Mouse (Mus musculus) lung, adult 18-20 months (tissue): ENCODE results near the gene Pcdh15.

Experiments used
- DNase-seq, 2 experiments: peaks; one replicate each; pipeline ENCODE4 v3.0.0; 2022; ENCODE audit warnings: mixed read lengths in 2 of 2

Pcdh15 gene

DNA sequence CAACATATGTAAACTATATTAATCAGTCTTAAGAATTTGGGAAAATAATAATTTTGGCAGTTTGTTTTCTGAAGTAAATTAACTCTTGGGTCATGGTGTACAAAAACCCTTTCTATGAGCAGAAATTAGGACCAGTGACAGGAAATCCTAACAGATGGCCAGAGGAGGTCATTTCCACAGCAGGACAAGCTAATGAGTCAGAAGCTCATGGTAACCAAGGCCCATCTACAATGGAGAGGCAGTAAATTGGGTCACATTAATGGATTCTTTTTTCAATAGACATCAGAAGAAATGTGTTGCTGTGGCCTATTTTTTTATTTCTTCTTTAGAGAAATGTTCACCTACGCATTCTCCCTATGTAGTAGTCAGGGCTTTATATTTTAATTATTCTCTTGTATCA is 923.9 kb downstream of the Pcdh15 start:
- DNase-seq: no peak

GRCm38 (mm10) chr10:74053059-74053458 is 953.9 kb downstream of the Pcdh15 start:
- no peak for DNase-seq

- no peak for DNase-seq
These were observed 987.5 kb downstream of the Pcdh15 start for GRCm38 (mm10) chr10:74086653-74087052.

DNA sequence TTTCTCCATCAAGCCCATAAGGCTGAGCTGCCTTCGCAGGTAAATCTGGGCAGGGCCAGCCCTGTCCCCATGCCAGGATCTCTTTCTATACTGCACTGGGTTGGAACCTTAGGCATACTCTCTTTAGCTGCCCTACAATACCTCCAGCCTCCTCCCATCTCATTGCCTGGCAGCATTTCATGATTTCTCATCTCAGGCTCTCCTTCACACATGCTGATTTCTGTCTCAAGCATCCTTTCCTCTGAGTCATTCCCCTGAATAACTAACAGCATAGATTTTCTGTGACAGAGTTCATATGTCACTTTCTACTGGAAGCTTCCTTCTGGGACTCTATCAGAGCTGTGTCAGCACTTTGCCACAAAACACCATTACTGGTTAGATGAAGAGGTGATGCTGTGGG is 999.2 kb downstream of the Pcdh15 start:
- no peak for DNase-seq

DNA sequence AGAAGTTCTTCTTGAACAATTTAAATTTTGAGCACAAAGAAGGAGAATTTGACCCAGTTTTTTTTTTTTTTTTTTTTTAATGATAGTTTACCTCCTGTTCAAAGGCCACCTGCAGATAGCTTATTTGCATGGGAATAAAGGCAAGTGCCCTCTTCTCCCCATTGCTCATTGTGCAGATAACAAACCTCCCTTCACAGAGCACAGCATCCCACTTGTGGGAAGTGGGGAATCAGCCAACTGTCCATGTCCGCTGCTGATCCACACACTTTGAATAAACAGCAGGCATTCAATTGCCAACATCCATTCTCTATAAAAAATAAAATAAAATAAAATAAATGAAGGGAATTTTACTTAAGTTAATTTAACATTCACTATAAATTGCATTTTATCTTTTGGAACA is 1015.0 kb downstream of the Pcdh15 start:
- DNase-seq: no peak

DNA sequence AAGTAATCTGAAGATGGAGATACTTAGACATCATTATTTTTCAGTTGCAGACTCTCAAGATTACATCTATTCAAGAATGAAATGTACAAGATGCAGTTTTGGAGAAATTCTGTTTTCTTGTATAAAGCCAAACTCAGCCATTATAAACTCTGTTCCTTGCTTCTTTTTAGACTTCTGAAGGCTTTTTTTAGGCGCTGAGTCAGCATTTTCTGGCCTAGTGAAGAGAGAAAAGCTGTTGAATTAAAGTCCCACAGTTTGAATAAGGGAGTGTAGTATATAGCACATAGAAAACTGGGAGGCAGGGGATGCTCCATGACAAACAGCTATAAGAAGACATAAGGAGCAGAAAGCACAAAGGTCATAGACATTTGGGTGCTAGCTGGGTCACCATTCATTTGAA is 1017.7 kb downstream of the Pcdh15 start:
- no peak for DNase-seq

DNA sequence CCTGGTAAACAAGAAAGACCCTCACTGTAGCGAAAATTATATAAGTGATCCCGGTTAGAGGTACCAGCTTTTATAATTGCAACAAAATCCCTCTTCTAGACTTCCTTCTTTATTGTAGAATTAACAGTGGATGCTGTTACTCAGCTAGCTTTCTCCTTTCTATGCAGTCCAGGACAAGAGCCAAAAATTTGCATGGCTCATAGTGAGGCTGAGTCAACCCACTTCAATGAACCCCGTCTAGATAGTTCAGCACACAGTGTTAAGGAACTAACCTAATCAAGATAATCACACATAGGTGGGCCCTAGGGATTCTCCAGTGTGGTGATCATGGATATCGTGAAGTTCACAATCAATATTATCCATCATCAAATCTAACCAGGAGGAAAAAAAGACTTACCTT is 1024.3 kb downstream of the Pcdh15 start:
- no peak for DNase-seq

DNA sequence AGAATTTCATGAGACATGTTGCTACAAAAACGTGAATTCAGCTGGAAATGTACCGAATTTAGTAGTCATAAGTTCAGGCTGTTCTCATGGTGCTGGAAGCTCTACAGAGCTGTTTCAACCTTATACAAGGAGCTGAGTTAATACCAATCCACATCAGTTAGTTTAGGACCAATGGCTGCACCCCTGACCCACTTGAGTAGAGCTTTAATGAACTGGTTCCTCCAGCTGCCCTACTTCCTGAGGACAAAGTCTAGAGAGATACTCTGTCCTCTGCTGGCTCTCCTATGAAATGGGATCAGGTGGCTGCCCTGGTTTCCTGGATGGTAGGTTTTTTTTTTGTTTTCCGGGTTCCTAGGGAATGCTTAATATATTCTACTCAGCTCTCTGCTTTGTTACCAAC is 1030.0 kb downstream of the Pcdh15 start:
- DNase-seq: no peak

- no peak for DNase-seq
These were observed 1030.5 kb downstream of the Pcdh15 start for GRCm38 (mm10) chr10:74129665-74130064.

DNA sequence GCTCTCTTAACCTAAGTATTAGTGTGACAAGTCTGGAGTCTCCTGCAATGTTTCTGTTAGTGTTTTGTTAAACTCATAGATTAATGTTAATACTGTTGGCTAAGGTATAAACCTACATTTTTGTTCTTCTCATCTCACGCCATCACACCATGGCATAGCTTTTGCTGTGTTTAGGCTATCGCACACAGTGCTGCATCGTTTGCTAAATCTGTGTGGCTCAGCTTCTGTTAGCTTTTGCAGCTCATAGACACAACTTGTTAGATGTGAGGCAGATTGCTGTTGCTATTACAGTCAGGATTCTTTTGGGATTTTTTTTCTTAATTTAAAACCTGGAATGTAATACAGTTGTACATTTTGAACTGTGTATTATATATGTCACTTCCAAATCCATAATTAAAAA is 1031.7 kb downstream of the Pcdh15 start:
- DNase-seq: no peak

DNA sequence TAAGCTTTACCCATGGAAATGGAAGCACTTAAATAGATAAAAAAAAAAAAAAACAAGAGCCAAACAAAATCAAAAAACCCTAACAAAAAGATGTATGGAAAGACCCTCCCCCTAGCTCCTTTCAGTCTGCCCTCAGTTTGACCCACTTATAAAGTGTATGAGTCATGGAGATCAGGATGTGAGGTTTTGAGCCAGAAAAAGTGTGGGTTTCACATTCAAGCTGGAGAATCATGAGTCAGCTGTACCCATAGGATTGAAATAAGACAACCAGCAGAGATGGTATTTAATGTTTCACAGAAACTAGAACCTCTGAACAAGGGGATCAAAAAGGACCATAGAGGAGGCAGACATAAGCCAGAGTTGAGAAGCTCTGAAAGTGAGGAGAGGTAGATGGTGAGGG is 1048.8 kb downstream of the Pcdh15 start:
- no peak for DNase-seq

DNA sequence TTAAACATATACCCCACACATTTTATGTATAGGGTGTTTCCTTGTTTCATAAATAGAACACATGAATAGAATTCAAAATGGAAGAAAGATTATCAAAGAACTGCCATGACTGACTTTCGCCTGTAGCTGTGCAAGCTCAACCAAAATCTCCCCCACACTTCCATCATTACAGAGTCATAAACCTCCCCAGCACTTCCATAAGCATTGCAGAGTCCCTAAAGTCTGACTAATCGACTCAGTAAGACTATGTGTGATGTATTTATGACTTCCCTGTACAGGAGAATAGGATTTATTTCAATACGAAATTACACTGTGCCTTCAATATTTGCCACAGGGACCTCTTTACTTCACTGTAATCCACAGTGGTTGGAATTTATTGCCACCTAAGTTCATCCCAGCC is 1082.8 kb downstream of the Pcdh15 start:
- no peak for DNase-seq

GRCm38 (mm10) chr10:74203650-74204049 is 1104.5 kb downstream of the Pcdh15 start:
- DNase-seq: no peak

GRCm38 (mm10) chr10:74217268-74217667 is 1118.1 kb downstream of the Pcdh15 start:
- no peak for DNase-seq

DNA sequence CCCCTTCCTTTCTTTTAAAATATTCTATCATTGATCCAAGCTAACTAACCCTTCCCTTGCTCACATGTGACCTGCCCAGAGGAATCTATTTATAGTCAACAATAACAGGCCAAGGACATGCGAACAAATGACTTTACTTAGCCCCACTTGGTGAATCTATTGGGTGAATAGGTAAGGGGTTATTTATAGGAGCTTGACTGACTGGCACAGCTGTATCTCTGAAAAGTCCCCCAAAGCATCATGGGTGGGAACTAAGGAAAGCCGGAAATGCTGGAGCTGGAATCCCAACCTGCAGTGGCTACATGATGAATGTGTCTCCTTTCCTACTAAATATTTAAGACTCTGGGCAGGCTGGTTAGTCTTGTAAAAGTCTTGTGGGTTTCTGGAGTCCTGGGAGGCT is 1121.3 kb downstream of the Pcdh15 start:
- DNase-seq: no peak

DNA sequence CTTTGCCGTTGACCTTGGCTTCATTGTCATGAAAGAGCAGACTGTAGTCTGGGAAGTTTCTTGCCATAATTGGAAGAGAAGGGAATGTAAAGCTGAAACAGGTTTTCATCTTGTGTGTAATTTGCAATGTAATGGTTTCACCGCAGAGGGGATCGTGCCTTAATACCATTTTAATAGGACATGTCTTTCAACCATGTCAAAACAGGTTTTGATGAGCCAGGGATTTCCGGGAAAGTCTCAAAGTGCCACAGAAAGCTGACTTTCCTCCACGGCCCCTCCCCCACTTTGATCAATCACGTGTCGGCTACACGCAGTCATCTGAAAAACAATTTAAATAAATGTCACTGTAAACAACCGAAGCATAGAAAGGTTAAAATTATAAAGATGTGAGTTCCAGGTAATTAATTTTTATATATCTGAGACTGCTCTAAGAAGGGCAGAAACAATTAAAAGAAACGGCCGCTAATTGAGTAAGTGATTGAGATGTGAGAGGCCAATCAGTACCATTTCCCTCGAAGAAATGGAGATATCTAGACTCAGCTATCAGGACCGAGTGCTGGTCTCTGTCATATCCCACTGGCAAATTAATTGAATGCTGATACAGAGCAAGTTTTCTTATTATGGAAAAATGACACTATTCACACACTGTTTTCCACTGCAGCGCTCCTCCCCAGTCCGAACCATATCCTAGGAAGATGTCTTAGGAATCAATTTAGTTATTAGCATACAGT is 1158.7 kb downstream of the Pcdh15 start:
- no peak for DNase-seq

GRCm38 (mm10) chr10:74258639-74259038 is 1159.5 kb downstream of the Pcdh15 start:
- no peak for DNase-seq

DNA sequence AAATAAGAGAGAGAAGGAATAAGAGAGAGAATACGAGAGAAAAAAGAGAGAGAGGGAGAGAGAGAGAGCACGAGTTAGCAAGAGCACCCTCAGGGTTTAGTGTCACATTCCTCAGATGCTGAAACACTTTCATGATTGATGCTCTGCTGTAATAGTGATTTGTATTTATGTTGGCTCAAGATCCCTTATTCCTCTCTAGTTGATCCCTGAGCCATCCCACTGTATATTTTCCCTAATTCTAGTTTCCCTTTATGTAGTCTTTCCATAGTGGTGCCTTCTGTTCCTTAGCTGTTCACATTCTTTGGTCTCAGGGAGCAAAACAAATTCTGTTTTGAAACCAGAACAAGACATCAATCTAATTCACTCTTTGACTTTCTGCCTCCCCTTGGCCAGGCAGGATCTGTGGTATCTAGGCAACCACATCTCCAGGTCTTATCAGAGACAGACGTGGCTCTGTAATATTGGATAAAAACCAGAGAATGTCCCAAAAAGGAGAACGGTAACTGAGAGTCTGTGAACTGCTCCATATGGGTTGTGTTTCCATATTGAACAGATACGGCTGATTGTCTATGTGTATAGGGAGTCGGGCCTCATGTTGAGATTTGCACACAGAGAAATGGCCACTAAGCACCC is 1170.6 kb downstream of the Pcdh15 start:
- DNase-seq: no peak

DNA sequence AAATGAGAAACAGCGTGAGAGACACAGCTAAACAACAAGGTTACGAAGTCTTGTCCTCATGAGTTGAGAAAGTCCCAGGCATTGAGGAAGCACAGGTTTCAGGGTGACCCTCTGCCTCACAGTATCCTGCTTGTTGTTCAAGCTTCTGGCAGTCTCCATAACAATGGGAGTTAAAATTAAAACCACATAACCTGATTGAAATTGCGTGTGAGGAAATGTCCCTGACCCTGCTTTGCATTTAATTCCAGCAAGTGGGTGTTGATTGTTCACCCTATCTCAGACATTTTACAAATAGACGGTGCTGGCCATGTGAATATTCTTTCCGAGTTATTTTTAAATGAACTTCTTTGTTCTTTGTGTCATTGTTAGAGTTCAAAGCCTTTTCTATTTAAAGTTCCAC is 1171.8 kb downstream of the Pcdh15 start:
- DNase-seq: no peak

GRCm38 (mm10) chr10:74304120-74304519 is 1205.0 kb downstream of the Pcdh15 start:
- DNase-seq: no peak

DNA sequence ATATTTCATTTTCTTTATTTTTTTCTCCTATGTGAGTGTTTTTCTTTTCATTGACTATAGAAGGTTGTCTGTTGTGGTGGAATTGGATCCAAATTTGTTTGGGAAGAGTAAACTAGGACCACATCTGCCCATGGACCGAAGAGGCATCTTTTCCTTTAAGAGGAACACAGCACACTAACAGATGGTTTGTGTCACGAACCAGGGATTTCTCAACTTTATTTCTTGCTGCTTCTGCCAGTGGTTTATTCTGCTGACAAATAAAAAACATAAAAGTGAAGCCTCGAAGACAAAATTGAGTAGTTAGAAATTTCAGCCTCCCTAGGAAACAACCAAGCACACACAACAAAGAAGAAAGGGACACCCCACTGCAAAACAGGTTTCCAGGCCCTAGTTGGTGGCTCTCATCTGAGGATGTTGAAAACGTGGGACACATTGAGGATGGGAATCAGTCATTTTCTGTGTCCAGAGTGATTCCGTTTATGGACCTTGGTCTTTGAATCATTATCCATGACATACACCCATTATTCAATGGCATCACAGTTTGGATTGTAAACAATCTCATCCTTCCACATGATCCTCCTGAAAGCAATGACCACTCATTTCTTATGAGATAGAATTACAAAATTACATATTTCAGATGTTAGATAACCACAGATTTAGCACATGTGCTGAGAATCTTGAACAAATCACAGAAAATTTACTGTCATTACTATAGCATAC is 1206.5 kb downstream of the Pcdh15 start:
- DNase-seq: no peak

GRCm38 (mm10) chr10:74307035-74307434 is 1207.9 kb downstream of the Pcdh15 start:
- DNase-seq: no peak

- DNase-seq: no peak
These were observed 1216.9 kb downstream of the Pcdh15 start for GRCm38 (mm10) chr10:74316091-74316490.

- no peak for DNase-seq
These were observed 1236.3 kb downstream of the Pcdh15 start for GRCm38 (mm10) chr10:74335412-74335811.
